Mouse (Mus musculus) stomach, postnatal 0 days (tissue): ENCODE results near the gene Dmwd. TPM values are rescaled to one million over a fixed set of nuclear protein-coding genes. Genes with fewer than 3 reads are reported as not detected.

ENCODE experiments used
- ATAC-seq: fragments of 200-750 bp; cut with Nextera tagmentation; 2 replicates; pipeline ENCODE4 v1.8.0; 2017; ENCODE audit not compliant: low FRiP score, low TSS enrichment
- DNase-seq: peaks from one replicate; pipeline ENCODE4 v3.0.0-alpha.2; 2016; ENCODE audit warnings: low spot score
- H3K27ac ChIP-seq: fragments of 300-500 bp; sonication (generic); replicated peaks from 2 replicates; pipeline ENCODE4 v1.5.1; 2014; ENCODE audit warnings: mild to moderate bottlenecking, control low read depth
- H3K27me3 ChIP-seq: fragments of 300-500 bp; sonication (generic); 2 replicates; pipeline ENCODE4 v1.6.1; 2014; ENCODE audit warnings: low read length; ENCODE audit not compliant: control insufficient read depth, insufficient read depth
- H3K36me3 ChIP-seq: fragments of 300-500 bp; sonication (generic); 2 replicates; pipeline ENCODE4 v1.6.1; 2014; ENCODE audit warnings: low read length, mixed read lengths; ENCODE audit not compliant: control insufficient read depth, insufficient read depth
- H3K4me1 ChIP-seq: fragments of 300-500 bp; sonication (generic); replicated peaks from 2 replicates; pipeline ENCODE4 v1.6.1; 2014; ENCODE audit warnings: antibody characterized with exemption; ENCODE audit not compliant: control insufficient read depth, insufficient read depth
- H3K4me2 ChIP-seq: fragments of 300-500 bp; sonication (generic); replicated peaks from 2 replicates; pipeline ENCODE4 v1.6.1; 2014; ENCODE audit warnings: low read depth, mild to moderate bottlenecking, control low read depth, moderate library complexity
- H3K4me3 ChIP-seq: fragments of 300-500 bp; sonication (generic); 2 replicates; pipeline ENCODE4 v1.5.1; 2014; ENCODE audit warnings: low read depth, low read length, control low read depth
- H3K9ac ChIP-seq: fragments of 300-500 bp; sonication (generic); 2 replicates; pipeline ENCODE4 v1.6.1; 2014; ENCODE audit warnings: mild to moderate bottlenecking, low read length, control low read depth, mixed read lengths
- H3K9me3 ChIP-seq: fragments of 300-500 bp; sonication (generic); 2 replicates; pipeline ENCODE4 v1.6.1; 2016; ENCODE audit warnings: low read length; ENCODE audit not compliant: control insufficient read depth
- CTCF ChIP-seq: IDR thresholded peaks from 2 replicates; pipeline ENCODE4 v1.5.1; 2016; ENCODE audit warnings: antibody characterized with exemption, low read depth, mild to moderate bottlenecking, moderate library complexity
- EP300 ChIP-seq: optimal IDR thresholded peaks from 2 replicates; pipeline ENCODE3; 2016; ENCODE audit warnings: antibody characterized with exemption
- WGBS: fragments of 180-500 bp; shearing (Covaris S2); extraction: QIAGEN DNeasy Blood & Tissue Kit; methylation state at CpG from one replicate; pipeline ENCODE4 v1.1.7; 2014; 5-methylcytosine and 5-hydroxymethylcytosine counted together
- polyA plus RNA-seq: library from polyadenylated mRNA; unstranded; fragments of >200 nt; fragmentation: Nextera tagmentation; extraction: Ambion mirVana; gene quantifications from 2 replicates; pipeline ENCODE4 v1.2.1, GENCODE M21; 2015

Dmwd gene
- polyA plus RNA-seq, 1 experiment from 2014 or later, result 4.5 TPM

DNA sequence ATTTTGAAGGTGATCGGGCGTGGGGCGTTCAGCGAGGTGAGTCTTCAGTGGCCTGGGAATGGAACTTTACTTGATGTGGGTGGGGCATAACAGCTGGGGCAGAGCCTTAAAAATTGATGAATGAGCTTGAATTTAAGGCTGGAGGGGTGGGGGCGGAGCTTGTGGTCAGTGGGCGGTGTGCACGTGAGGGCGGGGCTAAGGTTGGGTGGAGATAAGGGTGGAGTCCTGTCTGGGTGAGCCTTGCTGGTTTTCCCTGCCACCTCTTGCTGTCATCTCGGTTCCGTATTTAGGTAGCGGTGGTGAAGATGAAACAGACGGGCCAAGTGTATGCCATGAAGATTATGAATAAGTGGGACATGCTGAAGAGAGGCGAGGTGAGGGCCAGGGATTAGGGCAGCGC, 10.0 kb downstream of the Dmwd start:
- DNase-seq, result peak; percentile 77
- Histone ChIP-seq H3K4me3 (peak overlapping the region; percentile 54), H3K27ac (peak overlapping the region; percentile 83; the same call in 1 of the 2 replicates), H3K4me1 (peaks cover 15% of the 10 kb centered on the region), H3K9me3 (no peaks in the 10 kb centered on the region), H3K27me3 (no peaks in the 10 kb centered on the region), H3K36me3 (peaks cover 16% of the 10 kb centered on the region), H3K4me2 (peak overlapping the region; percentile 69), H3K9ac (peak overlapping the region; percentile 65; the same call in 1 of the 2 replicates)
- 10% methylated on average over 14 of the region's 14 CpGs for WGBS
- peak; percentile 15; the same call in 1 of the 2 replicates for ATAC-seq
- TF ChIP-seq EP300, result no peak
- TF ChIP-seq CTCF, result no peak

DNA sequence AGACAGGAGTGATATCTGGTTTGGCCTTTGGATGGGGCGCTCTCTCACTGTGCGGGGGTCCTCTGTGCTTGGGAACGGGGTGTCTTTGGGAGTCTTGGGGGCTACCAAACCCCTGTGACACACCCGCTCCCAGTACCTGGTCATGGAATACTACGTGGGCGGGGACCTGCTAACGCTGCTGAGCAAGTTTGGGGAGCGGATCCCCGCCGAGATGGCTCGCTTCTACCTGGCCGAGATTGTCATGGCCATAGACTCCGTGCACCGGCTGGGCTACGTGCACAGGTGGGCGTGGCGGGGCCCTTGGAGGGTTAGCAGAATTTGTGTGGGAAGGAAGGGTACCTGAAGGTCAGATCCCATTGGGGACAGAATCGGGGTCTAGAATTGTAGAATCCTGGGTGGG, 10.7 kb downstream of the Dmwd start:
- no peak overlapping the region for H3K4me3 ChIP-seq
- H3K4me1 ChIP-seq, result peaks cover 15% of the 10 kb centered on the region
- H3K9ac ChIP-seq, result no peak overlapping the region
- ATAC-seq, result no peak
- 68% methylated on average over 18 of the region's 18 CpGs for WGBS
- no peaks in the 10 kb centered on the region for H3K27me3 ChIP-seq
- TF ChIP-seq CTCF, result no peak
- TF ChIP-seq EP300, result no peak
- H3K4me2 ChIP-seq, result peak overlapping the region; percentile 69; the same call in 1 of the 2 replicates
- H3K9me3 ChIP-seq, result no peaks in the 10 kb centered on the region
- DNase-seq, result no peak
- H3K27ac ChIP-seq, result no peak overlapping the region
- peaks cover 14% of the 10 kb centered on the region; the same call in 1 of the 2 replicates for H3K36me3 ChIP-seq

DNA sequence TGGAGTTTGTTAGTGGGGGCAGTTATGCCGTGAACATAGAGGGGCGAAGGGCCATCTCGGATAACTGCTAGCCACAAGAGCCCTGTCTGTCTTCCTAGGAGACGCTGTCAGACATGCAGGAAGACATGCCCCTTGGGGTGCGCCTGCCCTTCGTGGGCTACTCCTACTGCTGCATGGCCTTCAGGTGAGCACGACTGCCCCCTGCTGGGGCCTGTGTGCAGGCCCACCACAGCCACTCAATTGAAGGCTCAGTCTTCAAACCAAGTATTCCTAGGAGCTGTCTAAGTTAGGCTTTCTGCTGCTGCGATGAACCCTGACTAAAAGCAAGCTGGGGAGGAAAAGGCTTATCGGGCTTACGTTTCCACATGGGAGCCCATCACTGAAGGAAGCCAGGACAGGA, 12.8 kb downstream of the Dmwd start:
- Histone ChIP-seq H3K4me2 (no peak overlapping the region), H3K27ac (no peak overlapping the region), H3K36me3 (peaks cover 12% of the 10 kb centered on the region; the same call in 1 of the 2 replicates), H3K4me3 (no peak overlapping the region), H3K27me3 (no peaks in the 10 kb centered on the region), H3K9me3 (no peaks in the 10 kb centered on the region), H3K9ac (no peak overlapping the region), H3K4me1 (peaks cover 6% of the 10 kb centered on the region; the same call in 1 of the 2 replicates)
- 44% methylated on average over 10 of the region's 10 CpGs for WGBS
- TF ChIP-seq EP300 (no peak), CTCF (peak; percentile 86)
- DNase-seq (peak; percentile 71), ATAC-seq (no peak)

DNA sequence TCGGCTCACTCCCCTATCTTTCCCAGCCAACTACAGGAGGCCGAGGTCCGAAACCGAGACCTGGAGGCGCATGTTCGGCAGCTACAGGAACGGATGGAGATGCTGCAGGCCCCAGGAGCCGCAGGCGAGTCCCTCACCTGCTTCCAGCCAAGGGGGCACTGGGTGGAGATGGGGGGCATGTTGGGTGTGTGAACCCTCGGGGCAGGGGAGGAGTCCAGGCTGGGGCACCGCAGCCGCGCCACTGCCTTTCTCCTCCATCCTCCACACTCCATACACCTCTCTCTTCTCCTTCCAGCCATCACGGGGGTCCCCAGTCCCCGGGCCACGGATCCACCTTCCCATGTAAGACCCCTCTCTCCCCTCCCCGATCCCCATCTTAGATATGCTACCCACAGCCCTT, 15.9 kb downstream of the Dmwd start:
- Histone ChIP-seq H3K27me3 (no peaks in the 10 kb centered on the region), H3K27ac (no peak overlapping the region), H3K4me2 (peak overlapping the region; percentile 83; the same call in 1 of the 2 replicates), H3K9me3 (no peaks in the 10 kb centered on the region), H3K36me3 (peaks cover 11% of the 10 kb centered on the region; the same call in 1 of the 2 replicates), H3K4me3 (no peak overlapping the region), H3K9ac (no peak overlapping the region), H3K4me1 (peaks cover 7% of the 10 kb centered on the region; the same call in 1 of the 2 replicates)
- DNase-seq, result no peak
- TF ChIP-seq CTCF (no peak), EP300 (no peak)
- no peak for ATAC-seq
- WGBS, result 67% methylated on average over 17 of the region's 17 CpGs

DNA sequence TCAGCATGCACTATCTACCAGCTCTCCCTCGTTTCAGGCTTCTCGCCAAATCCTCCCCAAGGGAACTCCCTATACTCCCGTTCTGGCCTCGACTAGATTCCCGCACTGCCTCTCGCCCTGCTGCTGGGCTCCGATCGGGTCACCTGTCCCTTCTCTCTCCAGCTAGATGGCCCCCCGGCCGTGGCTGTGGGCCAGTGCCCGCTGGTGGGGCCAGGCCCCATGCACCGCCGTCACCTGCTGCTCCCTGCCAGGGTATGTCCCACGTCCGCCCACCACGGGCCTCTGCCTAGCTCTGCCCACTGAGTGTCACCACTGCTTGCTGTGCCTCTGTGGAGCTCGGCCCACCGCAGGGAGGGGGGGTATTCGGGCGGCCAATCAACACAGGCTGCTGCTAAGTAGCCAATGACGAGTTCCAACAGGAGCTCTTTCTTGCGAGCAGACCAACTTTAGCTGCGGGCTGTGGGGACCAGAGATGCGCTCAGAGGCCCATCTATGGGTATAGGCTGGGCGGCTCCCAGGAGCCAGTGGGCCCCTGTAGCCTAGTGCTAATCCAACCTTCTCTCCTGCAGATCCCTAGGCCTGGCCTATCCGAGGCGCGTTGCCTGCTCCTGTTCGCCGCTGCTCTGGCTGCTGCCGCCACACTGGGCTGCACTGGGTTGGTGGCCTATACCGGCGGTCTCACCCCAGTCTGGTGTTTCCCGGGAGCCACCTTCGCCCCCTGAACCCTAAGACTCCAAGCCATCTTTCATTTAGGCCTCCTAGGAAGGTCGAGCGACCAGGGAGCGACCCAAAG, 16.6 kb downstream of the Dmwd start:
- peak overlapping the region; percentile 83 for H3K4me2 ChIP-seq
- H3K9me3 ChIP-seq, result no peaks in the 10 kb centered on the region
- 9% methylated on average over 36 of the region's 38 CpGs for WGBS
- ATAC-seq (peak; percentile 8), DNase-seq (peak; percentile 53)
- peak overlapping the region; percentile 65 for H3K27ac ChIP-seq
- H3K36me3 ChIP-seq, result peaks cover 14% of the 10 kb centered on the region; the same call in 1 of the 2 replicates
- H3K4me1 ChIP-seq, result peaks cover 7% of the 10 kb centered on the region; the same call in 1 of the 2 replicates
- no peak for TF ChIP-seq CTCF
- TF ChIP-seq EP300, result no peak
- peak overlapping the region; percentile 45 for H3K9ac ChIP-seq
- H3K27me3 ChIP-seq, result no peaks in the 10 kb centered on the region
- H3K4me3 ChIP-seq, result peak overlapping the region; percentile 70

DNA sequence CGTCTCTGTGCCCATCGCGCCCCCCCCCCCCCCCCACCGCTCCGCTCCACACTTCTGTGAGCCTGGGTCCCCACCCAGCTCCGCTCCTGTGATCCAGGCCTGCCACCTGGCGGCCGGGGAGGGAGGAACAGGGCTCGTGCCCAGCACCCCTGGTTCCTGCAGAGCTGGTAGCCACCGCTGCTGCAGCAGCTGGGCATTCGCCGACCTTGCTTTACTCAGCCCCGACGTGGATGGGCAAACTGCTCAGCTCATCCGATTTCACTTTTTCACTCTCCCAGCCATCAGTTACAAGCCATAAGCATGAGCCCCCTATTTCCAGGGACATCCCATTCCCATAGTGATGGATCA, 17.1 kb downstream of the Dmwd start:
- peaks cover 14% of the 10 kb centered on the region; the same call in 1 of the 2 replicates for H3K36me3 ChIP-seq
- WGBS, result 0% methylated on average over 9 of the region's 15 CpGs
- H3K27ac ChIP-seq, result peak overlapping the region; percentile 65

More for the DNA sequence above, 17.1 kb downstream of the Dmwd start:
- Histone ChIP-seq H3K4me3 (peak overlapping the region; percentile 70), H3K4me2 (peak overlapping the region; percentile 83), H3K9ac (peak overlapping the region; percentile 45), H3K4me1 (peaks cover 7% of the 10 kb centered on the region; the same call in 1 of the 2 replicates), H3K9me3 (no peaks in the 10 kb centered on the region), H3K27me3 (no peaks in the 10 kb centered on the region)
- DNase-seq, result peak; percentile 91
- ATAC-seq, result peak; percentile 70
- peak; percentile 93 for TF ChIP-seq CTCF
- TF ChIP-seq EP300, result no peak
